Mouse (Mus musculus) ovary, postnatal 36 days (tissue): ENCODE results near the gene Mapre3.
A peak's percentile ranks its signal among the peaks of the same experiment; 100 is the strongest.
"Not testable (repeated sequence)": the region's sequence is repeated elsewhere in the genome, so short reads cannot be mapped to it uniquely, and the experiment has no call there.

Source experiments
- DNase-seq: peaks from one replicate; pipeline ENCODE4 v3.0.0; 2022; ENCODE audit warnings: low spot score, mixed read lengths

Mapre3 gene

GRCm38 (mm10) chr5:30824124-30824988 is 9.9 kb downstream of the Mapre3 start:
- no peak for DNase-seq

- no peak for DNase-seq
Measured at GRCm38 (mm10) chr5:30825166-30825565, 10.7 kb downstream of the Mapre3 start.

GRCm38 (mm10) chr5:30825821-30826220 is 11.4 kb downstream of the Mapre3 start:
- DNase-seq: peak; percentile 23

GRCm38 (mm10) chr5:30833416-30833815 is 19.0 kb downstream of the Mapre3 start:
- no peak for DNase-seq

GRCm38 (mm10) chr5:30839731-30840130 is 25.3 kb downstream of the Mapre3 start:
- no peak for DNase-seq

DNA sequence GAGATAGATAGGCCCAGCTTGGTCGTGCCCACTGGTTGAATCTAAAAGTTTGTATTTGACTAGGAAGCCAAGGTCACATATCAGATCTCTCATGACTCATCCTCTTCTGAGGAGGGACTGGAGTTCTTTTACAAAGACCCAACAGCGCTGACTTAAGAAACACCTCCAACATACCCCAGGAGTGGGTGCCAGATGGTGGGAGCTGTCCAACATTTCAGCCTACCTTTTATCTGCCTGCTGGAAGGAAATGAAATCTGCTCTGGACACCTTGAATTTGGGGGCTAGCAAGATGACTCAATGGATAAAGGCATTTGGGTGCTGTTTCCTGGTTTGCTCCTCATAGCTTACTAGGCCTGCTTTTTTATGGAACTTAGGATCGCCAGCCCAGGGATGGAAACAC is 27.5 kb downstream of the Mapre3 start:
- DNase-seq: no peak

GRCm38 (mm10) chr5:30849891-30850555 is 35.6 kb downstream of the Mapre3 start:
- no peak for DNase-seq

DNA sequence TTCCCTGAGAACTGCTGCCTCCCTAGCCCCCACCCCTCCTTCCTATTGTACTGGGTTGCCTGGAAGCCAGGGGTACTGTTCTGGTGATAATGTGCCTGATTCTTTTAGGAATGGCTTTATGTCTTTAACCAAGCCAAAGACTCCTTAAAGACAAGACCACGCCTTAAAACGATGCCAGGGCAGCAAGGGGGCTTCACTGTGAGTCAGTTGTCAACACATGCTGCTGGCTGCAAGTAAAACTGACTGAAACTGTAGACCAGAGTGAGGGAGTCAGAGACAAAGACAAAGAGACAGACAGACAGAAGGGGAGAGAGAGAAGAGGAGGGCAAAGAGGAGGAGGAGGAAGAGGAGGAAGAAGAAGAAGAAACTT is 36.1 kb downstream of the Mapre3 start:
- DNase-seq: no peak

GRCm38 (mm10) chr5:30853522-30853921 is 39.1 kb downstream of the Mapre3 start:
- DNase-seq: no peak

- DNase-seq: no peak
Measured at GRCm38 (mm10) chr5:30855674-30856073, 41.2 kb downstream of the Mapre3 start.

DNA sequence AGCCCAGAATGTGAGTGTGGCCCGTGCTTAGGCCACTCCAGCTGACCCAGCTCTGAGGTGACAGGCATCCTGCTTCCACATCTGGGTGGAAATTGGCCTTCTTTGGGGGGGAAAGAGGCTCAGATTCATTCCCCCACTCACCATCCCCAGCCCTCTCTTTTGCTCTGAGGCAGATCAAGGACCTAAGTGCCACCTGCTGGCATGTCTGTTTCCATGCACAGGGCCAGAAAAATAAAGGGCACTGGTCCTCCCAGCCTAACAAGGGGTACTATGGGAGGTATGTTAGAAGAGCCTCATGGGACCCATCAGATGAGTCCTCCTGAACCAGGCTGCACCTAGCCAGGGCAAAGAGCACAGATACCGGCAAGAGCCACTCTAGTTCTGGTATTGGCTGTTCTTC is 41.7 kb downstream of the Mapre3 start:
- no peak for DNase-seq

GRCm38 (mm10) chr5:30863852-30864251 is 49.4 kb downstream of the Mapre3 start:
- DNase-seq: no peak

DNA sequence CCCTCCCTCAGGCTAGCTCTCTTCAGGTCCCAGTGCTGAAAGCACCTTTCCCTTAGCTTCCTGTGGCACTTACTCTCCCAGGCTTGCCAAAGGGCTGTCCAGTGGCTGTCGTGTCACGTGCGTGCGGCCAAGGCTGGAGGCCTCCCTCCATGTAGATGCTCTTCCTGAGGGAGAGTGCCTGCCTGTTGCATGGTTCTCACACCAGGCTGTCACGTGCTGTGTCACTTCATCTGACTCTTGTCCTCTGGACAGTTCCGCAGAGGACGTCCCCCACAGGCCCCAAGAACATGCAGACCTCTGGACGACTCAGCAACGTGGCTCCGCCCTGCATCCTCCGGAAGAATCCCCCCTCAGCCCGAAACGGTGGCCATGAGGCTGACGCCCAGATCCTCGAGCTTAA is 49.9 kb downstream of the Mapre3 start:
- DNase-seq: no peak

- DNase-seq: no peak
Measured at GRCm38 (mm10) chr5:30866871-30867270, 52.4 kb downstream of the Mapre3 start.

DNA sequence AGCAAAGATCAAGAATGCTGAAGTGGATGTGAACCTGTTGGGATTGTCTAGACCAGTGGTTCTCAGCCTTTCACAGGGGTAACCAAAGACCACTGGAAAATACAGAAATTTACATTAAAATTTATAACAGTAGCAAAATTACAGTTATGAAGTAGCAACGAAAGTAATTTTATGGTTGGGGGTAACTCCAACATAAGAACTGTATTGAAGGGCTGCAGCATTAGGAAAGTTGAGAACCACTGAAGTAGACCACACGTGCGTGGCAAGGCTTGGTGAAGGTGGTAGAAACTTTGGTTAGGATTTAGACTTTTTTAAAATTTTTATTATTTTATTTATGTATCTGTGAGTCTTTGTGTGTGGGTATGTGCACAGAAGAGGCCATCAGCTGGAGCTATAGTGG is 53.3 kb downstream of the Mapre3 start, which contains the start of gene Tmem214:
Tmem214 (plus strand) TSS at position 301 of the 400 bp plus-strand sequence.
- no peak for DNase-seq

DNA sequence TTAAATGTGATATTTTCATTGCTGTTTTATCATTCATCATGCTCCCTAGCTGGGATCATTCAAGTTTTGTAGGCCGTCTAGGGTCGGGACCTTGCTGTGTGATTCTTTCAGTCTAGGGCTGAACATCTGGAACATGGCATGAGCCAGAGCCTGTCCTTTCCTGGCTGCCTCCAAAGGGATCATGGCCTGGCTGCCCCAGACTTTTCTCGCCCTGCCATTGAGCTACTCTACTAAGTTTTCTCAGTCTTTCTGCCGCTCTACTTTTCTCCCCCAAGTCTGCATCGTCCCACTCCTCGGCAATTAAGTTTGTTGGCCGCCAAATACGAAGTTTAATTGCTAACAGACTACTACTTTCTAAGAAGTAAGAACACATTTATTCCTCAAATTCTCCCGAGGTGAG is 54.5 kb downstream of the Mapre3 start:
- no peak for DNase-seq

DNA sequence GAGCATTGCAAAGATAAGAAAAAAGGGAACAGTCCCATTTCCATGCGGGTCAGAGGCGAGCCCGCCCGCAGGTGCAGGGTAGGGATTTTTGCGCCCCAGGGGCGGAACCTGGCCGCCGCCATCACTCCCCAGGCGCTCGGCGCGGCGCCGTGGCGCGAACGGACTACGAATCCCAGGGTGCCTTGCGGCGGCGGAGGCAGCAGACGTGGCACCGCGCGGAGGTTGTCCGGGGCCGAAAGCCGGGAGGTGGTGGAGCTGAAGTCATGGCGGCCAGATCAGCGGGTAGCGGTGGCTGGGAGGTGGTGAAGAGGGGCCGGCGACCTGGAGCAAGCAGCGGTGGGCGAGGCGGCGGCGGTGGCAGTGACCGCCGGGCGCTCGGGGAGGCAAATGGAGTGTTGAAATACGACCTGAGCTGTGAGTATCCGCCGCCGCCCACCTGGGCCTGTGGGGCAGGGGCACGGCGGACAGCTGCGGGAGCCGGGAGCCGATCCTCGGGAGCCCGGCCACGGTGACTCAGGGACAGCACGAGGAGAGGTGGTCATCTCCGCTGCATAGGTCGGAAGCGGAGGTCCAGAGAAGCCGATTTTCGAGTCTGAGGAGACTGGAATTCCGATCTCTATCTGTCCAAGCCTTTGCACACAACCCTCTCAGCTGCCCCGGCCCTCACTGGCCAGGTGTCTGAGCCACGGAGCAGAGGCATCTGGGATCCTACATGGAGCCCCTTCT is 55.1 kb downstream of the Mapre3 start:
- DNase-seq: peak; percentile 93

DNA sequence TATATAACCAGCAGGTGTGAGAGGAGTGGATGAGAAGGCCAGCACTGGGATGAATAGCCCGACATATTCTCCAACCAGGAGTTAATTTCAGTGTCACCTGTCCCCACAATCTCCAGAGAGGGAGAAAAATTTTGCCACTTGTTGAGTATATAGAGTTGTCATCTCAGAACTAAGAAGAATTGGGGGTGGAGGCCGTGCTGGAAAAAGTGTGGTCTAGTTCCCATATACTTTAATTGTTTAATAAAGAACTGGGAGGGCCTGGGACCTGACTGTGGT is 55.6 kb downstream of the Mapre3 start:
- DNase-seq: no peak

DNA sequence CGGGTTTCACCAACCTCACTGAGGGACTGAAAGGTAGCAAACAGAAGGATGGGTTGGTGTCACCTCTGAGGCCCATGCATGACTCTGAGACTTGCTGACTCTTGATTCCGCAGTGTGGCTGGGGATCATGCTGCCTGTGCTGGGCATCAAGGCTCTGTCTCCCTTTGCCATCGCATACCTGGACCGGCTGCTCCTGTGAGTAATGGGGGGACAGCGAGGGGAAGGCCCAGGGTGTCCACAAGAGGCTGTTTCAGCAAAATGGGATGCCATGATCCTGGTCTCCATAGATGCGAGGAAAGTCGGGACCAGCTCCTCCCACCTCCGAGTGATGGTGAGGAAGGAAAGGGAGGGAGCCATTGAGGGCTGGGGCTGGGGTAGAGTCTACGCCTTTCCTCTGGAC is 58.1 kb downstream of the Mapre3 start:
- DNase-seq: no peak

DNA sequence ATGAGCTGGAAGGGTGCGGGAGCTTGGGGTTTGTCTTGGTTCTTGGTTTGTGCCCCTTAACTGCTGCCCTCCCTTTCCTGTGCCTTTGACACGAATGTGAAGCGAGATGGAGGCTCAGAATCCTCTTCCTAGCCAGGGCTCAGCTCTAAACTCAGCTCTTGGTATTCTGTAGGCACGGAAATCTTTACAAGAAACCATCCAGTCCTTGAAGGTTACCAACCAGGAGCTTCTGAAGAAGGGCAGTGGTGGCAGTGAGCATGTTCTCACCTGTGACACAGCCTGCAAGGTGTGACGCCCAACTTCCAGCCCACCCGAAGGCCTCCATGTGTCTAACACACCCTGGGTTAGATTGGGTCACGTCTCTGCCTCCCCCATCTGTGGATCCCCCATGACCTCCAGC is 59.9 kb downstream of the Mapre3 start:
- no peak for DNase-seq

- no peak for DNase-seq
Measured at GRCm38 (mm10) chr5:30878616-30879015, 64.2 kb downstream of the Mapre3 start.

DNA sequence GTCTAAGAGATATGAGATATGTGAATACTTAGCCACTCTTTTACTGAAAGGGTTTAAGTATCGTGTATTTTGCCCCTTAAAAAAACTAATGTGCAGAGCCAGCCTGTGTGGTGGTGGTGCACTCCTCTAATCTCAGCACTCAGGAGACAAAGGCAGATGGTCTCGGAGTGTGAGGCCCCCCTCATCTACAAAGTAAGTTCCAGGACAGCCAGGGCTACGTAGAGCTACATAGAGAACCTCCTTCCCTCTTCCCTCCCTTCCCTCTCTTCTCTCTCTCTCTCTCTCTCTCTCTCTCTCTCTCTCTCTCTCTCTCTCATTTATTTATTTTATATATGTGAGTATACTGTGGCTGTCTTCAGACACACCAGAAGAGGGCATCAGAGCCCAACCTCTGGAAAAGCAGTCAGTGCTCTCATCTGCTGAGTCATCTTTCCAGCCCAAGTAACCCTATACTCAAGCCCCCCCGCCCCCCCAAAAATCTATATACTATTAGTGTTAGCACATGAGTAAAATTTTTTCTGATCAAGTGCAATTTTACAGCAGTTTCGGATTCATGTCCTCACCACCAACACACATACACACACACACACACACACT is 65.0 kb downstream of the Mapre3 start:
- no peak for DNase-seq

- not testable (repeated sequence) for DNase-seq
Measured at GRCm38 (mm10) chr5:30881839-30882238, 67.4 kb downstream of the Mapre3 start.
